Mouse (Mus musculus) C2C12 (cell line): ENCODE data around the gene Jazf1. TPM values are rescaled to one million over a fixed set of nuclear protein-coding genes. Genes with fewer than 3 reads are reported as not detected.

Experiments used
- H3K27me3 ChIP-seq: one replicate; pipeline ENCODE4 v1.6.1; 2011; ENCODE audit not compliant: control insufficient read depth, insufficient read depth, insufficient read length
- H3K36me3 ChIP-seq: one replicate; pipeline ENCODE4 v1.6.1; 2011; ENCODE audit not compliant: control insufficient read depth, insufficient read depth
- H3K4me3 ChIP-seq: one replicate; pipeline ENCODE4 v1.5.1; 2011; ENCODE audit warnings: mild to moderate bottlenecking, control low read depth; ENCODE audit not compliant: poor library complexity, insufficient read depth, severe bottlenecking
- H3K79me2 ChIP-seq: one replicate; pipeline ENCODE4 v1.6.1; 2011; ENCODE audit not compliant: control insufficient read depth, insufficient read depth
- H3K79me3 ChIP-seq: one replicate; pipeline ENCODE4 v1.6.1; 2011; ENCODE audit warnings: low read depth, control low read depth
- H3ac ChIP-seq: one replicate; pipeline ENCODE3; 2011; ENCODE audit warnings: low read depth; ENCODE audit not compliant: control insufficient read depth, insufficient read length
- CEBPB ChIP-seq: IDR thresholded peaks from one replicate; pipeline ENCODE4 v1.6.1; 2011; ENCODE audit warnings: low read depth, mild to moderate bottlenecking, control low read depth, moderate library complexity
- CTCF ChIP-seq: IDR thresholded peaks from one replicate; pipeline ENCODE4 v1.5.1; 2011; ENCODE audit not compliant: control insufficient read depth, insufficient read depth, insufficient read length
- FOSL1 ChIP-seq: IDR thresholded peaks from one replicate; pipeline ENCODE4 v1.8.0; 2011; ENCODE audit warnings: mild to moderate bottlenecking, low read length; ENCODE audit not compliant: poor library complexity, insufficient read depth, severe bottlenecking
- MAX ChIP-seq: IDR thresholded peaks from one replicate; pipeline ENCODE4 v1.6.1; 2011; ENCODE audit warnings: mild to moderate bottlenecking, control low read depth
- MYOD1 ChIP-seq: IDR thresholded peaks from one replicate; pipeline ENCODE4 v1.6.1; 2011; ENCODE audit warnings: low read depth; ENCODE audit not compliant: control insufficient read depth, insufficient read length
- MYOG ChIP-seq: IDR thresholded peaks from one replicate; pipeline ENCODE4 v1.6.1; 2011; ENCODE audit not compliant: control insufficient read depth, insufficient read length; ENCODE audit errors: extremely low read depth
- USF1 ChIP-seq: IDR thresholded peaks from one replicate; pipeline ENCODE4 v1.6.1; 2011; ENCODE audit warnings: low read depth, mild to moderate bottlenecking, control low read depth, moderate library complexity
- polyA plus RNA-seq: library from polyadenylated mRNA; unstranded; fragments of >200 nt; fragmentation: generic; extraction: Trizol; gene quantifications from one replicate; pipeline ENCODE4 v1.2.1, GENCODE M21; 2012; ENCODE audit warnings: missing spikeins

The Jazf1 gene
- polyA plus RNA-seq, 1 experiment: not detected

- peaks cover 8% of the 10 kb centered on the region for H3K27me3 ChIP-seq
- H3K4me3 ChIP-seq: no peak overlapping the region
- H3K79me3 ChIP-seq: no peaks in the 10 kb centered on the region
- no peaks in the 10 kb centered on the region for H3K36me3 ChIP-seq
- H3K79me2 ChIP-seq: no peaks in the 10 kb centered on the region
- H3ac ChIP-seq: no peak overlapping the region
- TF ChIP-seq CTCF: no peak
These were observed 135.7 kb downstream of the Jazf1 start for GRCm38 (mm10) chr6:52932603-52933178.

GRCm38 (mm10) chr6:52929358-52929757 is 139.1 kb downstream of the Jazf1 start:
- Histone ChIP-seq H3K36me3 (no peaks in the 10 kb centered on the region), H3ac (no peak overlapping the region), H3K4me3 (no peak overlapping the region), H3K27me3 (peaks cover 6% of the 10 kb centered on the region), H3K79me3 (no peaks in the 10 kb centered on the region), H3K79me2 (no peaks in the 10 kb centered on the region)
- TF ChIP-seq MYOD1: no peak
- TF ChIP-seq USF1: no peak
- no peak for TF ChIP-seq FOSL1
- TF ChIP-seq CEBPB: no peak

- TF ChIP-seq CTCF (no peak), MAX (no peak), USF1 (no peak), MYOG (no peak), MYOD1 (no peak), CEBPB (no peak), FOSL1 (no peak)
- Histone ChIP-seq H3K79me3 (no peaks in the 10 kb centered on the region), H3K36me3 (no peaks in the 10 kb centered on the region)
These were observed 141.5 kb downstream of the Jazf1 start for GRCm38 (mm10) chr6:52926947-52927346.

GRCm38 (mm10) chr6:52925458-52926042 is 142.9 kb downstream of the Jazf1 start:
- H3ac ChIP-seq: no peak overlapping the region

More at GRCm38 (mm10) chr6:52926947-52927346, 141.5 kb downstream of the Jazf1 start:
- no peaks in the 10 kb centered on the region for H3K79me2 ChIP-seq
- peaks cover 5% of the 10 kb centered on the region for H3K27me3 ChIP-seq
- no peak overlapping the region for H3K4me3 ChIP-seq
- no peak overlapping the region for H3ac ChIP-seq

GRCm38 (mm10) chr6:52921248-52921647 is 147.2 kb downstream of the Jazf1 start:
- Histone ChIP-seq H3ac (no peak overlapping the region), H3K4me3 (no peak overlapping the region), H3K79me3 (no peaks in the 10 kb centered on the region), H3K27me3 (peaks cover 7% of the 10 kb centered on the region), H3K36me3 (no peaks in the 10 kb centered on the region), H3K79me2 (no peaks in the 10 kb centered on the region)
- TF ChIP-seq MYOG: no peak
- TF ChIP-seq FOSL1: no peak
- TF ChIP-seq MYOD1: no peak
- no peak for TF ChIP-seq MAX
- no peak for TF ChIP-seq USF1
- TF ChIP-seq CTCF: no peak
- no peak for TF ChIP-seq CEBPB

More at GRCm38 (mm10) chr6:52925458-52926042, 142.9 kb downstream of the Jazf1 start:
- Histone ChIP-seq H3K27me3 (peaks cover 7% of the 10 kb centered on the region), H3K36me3 (no peaks in the 10 kb centered on the region), H3K79me3 (no peaks in the 10 kb centered on the region), H3K4me3 (no peak overlapping the region), H3K79me2 (no peaks in the 10 kb centered on the region)
- TF ChIP-seq MYOD1 (no peak), CEBPB (no peak), CTCF (no peak), USF1 (no peak)

GRCm38 (mm10) chr6:52920719-52921118 is 147.7 kb downstream of the Jazf1 start:
- H3K36me3 ChIP-seq: no peaks in the 10 kb centered on the region
- no peaks in the 10 kb centered on the region for H3K79me2 ChIP-seq
- TF ChIP-seq FOSL1 (no peak), MAX (no peak), CEBPB (no peak), CTCF (no peak), MYOG (no peak), MYOD1 (no peak), USF1 (no peak)
- no peaks in the 10 kb centered on the region for H3K79me3 ChIP-seq
- H3K4me3 ChIP-seq: no peak overlapping the region
- no peak overlapping the region for H3ac ChIP-seq
- H3K27me3 ChIP-seq: peaks cover 7% of the 10 kb centered on the region
